Mouse (Mus musculus) G1E-ER4 (cell line): ENCODE results near the gene Hdac10. TPM values are rescaled to one million over a fixed set of nuclear protein-coding genes. Genes with fewer than 3 reads are reported as not detected.

ENCODE experiments used
- GATA1 ChIP-seq: IDR thresholded peaks from one replicate; pipeline ENCODE4 v1.8.0; 2012; ENCODE audit warnings: low read length, inconsistent platforms
- polyA plus RNA-seq: library from polyadenylated mRNA; stranded (reverse); fragments of >175 nt; gene quantifications from 2 replicates; pipeline ENCODE4 v1.2.3, GENCODE M21; 2012

The Hdac10 gene
- polyA plus RNA-seq: 8.5 and 18.1 TPM in 2 replicates

DNA sequence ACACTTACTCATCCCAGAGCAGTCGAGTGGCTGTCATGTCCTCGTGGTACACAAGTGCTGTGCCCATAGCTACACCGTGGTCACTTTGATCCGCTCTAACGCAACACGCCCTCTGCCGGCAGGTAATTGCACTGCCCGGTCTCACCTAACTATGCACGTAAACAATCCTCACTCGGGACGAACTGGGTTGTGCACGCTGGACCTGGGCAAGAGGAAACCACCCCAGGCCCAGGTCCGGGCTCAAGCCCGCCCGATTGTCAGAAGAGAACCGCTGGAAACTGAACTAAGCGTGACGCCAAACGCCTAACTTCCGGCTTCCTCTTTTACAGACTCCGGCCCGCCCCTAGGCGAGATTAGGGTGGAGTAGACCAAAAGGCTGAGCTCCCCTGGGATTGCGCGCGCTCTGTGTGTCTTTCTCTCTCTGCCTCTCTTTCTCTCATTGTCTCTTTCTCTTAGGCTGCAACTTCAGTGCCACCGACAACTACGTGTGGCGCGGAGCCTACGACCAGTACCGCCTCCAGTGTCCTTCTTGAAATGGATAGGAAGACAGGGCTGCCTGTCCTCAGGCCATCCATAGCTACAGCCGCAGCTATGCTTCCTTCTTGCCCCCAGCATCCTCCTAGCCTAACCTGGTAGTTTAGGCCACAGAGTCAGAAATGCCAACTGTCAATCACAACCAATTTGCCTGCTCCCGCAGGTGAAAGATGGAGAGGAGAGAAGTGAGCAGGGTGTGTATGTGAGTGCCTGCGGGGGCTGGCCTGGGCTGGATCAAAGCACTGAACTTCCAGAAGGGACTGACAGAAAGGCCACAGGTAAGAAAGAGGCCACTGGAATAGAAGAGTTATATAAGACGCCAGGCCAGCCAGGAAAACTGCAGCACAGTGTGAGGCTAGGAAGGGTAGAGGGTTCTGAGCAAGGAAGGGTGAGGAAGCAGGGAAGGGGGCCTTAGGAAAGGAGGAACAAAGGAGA is at the start of gene Hdac10:
Gene Hdac10, minus strand, starts transcription at position 319 of the 969 bp plus-strand sequence.
- no peak for TF ChIP-seq GATA1

DNA sequence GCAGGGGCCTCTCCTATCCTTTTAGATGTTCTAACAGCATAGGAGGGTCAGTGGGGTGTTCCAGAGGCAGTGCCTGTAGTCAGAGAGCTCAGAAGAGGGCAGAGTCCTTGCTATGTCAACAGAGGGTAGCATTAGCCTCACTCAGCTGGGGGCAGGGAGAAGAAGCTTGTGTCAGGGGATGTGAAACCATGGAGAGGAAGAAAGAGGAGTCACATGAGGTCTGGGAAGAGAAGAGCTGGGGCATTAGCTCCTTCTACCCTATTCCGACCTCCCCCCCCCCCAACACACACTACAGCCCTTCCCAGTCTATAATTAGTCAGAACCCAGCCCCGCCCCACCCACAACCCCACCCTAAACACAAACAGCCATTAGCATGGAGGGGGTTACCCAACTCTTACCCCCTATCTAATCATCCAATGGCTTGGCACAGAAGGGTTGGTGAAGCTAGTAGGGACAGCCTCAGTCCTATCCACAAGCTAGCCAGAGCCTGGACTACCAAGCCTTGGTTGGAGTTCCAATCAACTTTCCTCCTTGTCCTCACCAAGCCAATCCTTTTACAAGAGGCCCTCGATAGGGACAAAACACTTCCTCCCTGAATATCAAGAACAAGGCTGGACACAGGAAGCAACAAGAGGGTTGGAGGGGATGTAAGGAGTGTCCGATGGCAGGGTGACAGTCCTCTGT is 49.2 kb upstream of the Hdac10 start:
- TF ChIP-seq GATA1: no peak

DNA sequence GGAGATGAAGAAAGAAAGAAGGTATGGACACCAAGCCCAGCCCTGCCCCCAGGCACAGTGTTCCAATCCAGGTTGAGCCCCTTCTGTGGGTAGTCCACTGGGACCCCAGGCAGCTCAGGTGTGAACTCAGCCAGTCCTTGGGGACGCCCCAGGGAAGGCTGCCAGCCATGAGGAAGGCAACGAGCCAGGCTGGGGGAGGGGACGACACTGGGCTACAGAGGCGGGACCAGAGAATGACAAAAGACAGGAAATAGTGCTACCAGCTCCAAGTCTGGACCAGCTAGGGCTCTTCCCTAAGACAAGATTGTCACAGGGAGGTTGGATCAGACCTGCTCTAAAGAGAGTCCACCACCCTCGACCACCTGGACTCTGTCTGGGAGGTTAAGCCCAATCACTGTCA is 48.6 kb upstream of the Hdac10 start:
- TF ChIP-seq GATA1: no peak

DNA sequence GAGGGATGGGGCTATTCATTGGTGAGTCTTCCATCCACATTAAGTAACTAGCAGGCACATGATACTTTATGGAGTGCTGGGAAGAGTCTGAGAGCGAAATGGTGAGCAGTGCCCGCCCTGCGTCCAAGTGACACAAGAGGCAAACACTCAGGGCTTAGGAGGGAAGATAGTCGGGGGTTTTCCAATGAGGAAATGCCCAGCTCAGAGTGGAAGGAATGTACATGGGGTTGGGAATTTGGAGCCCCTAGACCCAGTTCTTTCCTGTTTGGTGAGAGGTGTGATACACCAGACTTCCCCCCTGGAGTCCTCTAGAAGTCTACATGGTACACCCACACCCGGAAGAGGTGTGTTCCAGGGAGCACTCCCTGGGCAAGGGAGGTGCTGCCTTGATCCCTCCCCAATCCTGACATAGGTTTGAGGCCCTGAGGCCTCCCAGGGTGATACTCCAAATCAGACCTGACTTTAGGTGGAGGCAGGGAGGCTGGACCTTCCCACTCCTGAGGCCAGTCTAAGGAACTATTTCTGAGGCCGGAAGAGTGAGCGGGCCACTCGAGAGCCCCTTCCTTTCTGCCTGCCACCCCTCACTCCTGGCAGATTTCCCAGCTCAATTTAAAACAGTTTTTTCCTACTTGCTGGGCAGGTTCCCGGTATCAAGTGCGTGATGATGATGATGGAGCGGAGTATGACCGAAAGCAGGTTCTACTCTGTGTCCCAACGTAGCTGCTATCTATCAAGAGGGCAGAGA is 47.1 kb upstream of the Hdac10 start:
- no peak for TF ChIP-seq GATA1

DNA sequence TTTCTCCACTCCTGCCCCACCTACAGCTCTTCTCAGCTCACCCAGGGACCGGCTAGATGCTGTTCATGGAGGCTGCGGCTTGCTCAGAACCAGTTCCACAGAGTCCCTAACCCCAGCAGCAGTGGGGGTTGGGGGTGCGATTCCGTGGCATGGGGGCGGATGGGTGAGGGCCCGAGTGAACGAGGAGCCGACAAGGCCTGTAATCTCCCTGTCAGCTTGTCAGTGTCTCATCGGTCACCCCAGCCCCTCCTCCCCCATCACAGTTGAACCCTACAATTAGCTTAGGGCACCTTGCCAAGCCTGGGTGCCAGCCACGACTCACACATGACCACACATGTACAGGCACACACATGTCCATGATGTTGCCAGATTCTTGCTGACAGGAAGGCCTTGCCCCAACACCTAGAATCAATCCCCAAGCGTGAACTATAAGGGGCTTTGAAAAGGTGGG is 46.4 kb upstream of the Hdac10 start:
- TF ChIP-seq GATA1: no peak

DNA sequence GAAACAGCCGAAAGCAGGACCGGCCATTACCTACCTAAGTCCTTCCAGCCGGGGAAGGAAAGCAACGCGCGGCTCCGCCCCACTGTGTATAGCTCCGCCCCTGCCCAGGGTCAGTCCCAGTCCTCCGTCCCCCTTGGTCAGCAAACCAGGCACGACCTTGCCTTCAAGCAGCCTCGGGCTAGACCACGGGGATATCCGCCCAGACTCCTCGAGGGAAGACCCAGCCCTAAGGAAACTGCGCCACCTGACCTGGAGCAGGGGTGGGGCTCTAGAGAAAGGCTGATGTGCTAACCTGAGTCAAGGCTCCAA is 45.4 kb upstream of the Hdac10 start:
- TF ChIP-seq GATA1: no peak

DNA sequence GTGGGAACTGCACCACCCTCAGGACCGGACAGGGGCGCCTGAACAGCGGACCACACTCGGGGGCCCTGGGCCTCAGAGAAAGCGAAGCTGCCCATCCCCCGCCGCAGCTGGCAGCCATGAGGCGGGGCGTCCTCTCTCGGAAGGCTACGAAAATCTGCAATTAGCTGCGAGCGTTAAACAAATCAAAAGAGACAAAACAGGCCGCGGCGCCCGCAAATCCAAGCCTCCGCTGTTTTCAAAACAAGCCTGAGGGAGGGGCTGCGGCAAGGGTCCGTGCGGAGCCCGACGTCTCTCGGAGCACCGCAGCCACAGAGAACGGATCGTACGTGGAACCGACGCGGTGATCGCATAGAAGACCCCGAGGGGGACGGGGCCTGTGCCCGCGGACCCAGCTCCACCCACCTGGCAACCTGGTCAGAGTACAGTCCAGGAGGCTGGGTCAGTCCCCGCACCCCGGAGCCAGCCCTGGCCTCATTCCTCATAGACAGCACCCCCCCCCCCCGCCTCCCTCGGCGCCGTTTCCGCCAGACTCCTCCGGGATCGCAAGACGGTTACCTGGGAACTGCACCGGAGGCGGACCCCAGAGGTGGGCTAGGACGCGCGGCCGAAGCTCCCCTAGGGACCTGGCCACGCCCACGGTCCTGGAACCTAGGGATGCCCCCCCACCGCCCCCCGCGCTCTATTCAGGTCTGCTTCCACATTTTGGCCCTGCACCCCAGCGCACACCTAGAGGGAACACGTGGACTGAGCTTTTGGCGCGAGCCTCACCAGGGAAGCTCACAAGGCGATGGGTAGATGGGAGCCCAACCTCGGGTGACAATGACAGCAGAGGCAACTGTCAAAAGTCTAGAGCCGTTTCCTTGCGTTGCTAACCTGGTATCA is 44.8 kb upstream of the Hdac10 start:
- no peak for TF ChIP-seq GATA1

DNA sequence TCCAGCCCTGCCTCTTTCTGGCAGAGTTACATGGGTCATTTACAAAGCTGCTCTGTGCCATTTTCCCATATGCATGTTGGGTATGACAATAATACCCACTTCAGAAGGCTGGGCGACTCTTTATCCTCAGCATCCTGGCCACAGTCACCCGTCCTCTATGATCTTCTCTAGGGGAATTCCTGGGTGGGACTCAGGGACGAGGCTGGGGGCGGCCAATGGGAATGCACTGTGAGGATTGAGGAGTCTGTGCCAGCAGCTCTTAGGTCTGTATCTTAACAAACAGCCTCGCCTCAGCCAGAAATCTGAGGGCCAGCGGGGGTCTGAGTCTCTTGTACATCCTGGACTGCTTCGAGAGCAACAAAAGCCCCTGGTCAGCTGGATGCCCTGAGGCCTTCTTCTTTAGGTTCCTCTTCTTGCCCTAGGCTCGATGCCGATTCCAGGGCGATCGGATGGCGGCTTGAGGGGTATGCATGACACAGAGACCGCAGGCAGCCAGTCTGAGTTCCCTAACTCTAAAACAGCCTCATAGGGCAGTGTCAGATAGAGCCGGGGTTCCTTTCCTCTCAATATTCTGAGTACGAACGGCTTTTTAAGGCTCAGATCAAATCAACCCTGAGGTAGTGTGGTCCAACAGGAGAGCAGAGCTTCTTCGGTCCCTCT is 43.9 kb upstream of the Hdac10 start:
- TF ChIP-seq GATA1: no peak

DNA sequence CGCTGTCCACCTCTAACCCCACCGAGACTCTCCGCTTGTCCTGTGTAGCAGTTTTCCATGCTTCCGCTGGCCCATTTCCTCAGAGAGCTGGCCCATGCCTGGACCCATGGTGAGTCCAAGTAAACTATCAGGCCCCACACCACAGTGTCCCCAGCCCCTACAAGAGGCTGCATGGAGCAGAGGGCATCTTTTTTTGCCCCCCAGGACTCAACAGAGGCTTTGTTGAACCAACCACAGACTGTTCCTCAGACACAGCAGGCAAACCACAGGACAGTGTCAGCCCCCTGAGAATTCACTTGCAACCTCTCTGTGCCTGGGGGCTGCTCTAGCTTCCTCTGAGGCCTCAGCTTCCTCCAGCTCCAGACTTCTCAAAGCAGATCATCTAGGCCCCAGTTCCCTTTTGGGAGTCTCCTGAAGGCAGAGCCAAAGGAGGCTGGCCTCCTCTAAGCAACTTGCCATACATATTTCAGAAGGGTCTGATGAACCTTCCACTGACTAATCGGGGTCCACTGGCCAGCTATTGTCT is 43.1 kb upstream of the Hdac10 start:
- TF ChIP-seq GATA1: no peak

DNA sequence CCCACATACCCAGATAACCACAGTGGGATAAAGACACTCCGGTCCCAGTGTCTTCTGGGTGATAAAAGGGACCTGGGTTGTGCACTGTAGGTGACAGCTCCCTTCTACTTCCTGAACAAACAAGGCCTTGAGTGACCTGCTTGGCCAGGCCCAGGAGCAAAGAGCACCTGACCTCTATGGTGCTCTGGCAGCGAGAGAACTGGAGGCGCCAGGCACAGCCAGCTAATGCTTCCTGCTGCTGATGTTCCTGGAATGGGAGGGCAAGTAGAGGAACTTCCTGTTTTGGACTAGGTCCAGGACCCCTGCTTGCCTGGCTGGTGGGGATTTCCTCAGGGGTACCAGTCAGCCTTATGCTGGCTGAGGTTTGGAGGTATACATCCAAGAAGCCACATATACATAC is 41.6 kb upstream of the Hdac10 start:
- TF ChIP-seq GATA1: no peak

DNA sequence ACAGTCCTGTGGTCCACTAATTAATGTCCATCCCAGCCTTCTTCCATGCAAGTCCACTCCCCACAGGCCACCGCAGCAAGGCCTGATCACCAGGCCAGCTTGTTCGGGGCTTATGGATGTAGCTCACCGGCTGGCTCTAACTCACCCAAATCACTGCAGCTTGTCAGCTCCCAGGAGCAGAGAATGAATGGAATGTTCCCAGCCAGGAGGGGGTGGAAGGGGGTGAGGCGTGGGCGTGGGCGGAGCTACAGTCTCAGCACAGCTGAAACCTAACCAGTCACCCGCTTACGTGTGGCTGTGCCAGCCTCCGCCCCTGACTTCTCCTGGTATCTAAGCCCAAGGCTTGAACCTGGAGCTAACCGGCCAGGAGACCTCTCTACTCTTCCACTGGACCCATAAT is 40.9 kb upstream of the Hdac10 start:
- TF ChIP-seq GATA1: no peak

DNA sequence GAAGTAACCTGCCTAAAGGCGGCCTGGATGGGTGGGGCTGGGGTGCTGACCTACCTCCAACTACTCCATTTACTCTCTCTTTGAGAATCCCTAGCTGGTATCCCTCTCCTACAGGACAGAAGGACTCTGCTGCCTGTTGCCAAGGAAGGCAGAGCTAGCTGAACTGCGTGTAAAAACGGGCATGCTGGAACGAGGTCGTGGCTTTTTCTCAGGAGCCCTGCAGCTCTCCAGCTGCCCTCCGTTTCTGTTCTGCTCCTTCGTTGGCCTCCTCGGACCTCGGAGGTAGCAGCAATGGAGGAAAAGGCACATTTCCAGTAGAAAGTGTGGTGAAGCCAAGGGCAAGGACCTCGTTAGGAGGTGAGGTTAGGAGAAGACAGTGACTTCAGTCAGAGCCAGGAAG is 40.4 kb upstream of the Hdac10 start:
- no peak for TF ChIP-seq GATA1

DNA sequence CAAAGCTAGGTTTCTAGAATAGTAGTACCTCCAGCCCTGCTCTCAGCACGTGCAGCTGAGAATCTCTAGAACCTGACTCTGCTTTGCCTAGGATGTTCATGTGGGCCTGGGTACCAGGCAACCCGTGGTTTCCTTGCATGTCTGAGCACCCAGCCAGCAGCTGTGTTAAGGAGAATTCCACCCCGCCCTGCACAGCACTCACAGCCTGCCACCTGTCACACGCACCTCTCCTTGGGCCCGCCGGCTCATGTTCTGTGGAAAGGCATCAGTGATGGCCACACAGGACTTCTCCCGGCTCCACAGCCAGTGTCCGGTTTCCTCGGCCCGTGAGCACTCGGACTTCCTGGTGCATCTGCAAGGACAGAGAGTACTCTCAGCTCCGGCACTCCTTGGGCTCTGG is 37.0 kb upstream of the Hdac10 start:
- no peak for TF ChIP-seq GATA1

DNA sequence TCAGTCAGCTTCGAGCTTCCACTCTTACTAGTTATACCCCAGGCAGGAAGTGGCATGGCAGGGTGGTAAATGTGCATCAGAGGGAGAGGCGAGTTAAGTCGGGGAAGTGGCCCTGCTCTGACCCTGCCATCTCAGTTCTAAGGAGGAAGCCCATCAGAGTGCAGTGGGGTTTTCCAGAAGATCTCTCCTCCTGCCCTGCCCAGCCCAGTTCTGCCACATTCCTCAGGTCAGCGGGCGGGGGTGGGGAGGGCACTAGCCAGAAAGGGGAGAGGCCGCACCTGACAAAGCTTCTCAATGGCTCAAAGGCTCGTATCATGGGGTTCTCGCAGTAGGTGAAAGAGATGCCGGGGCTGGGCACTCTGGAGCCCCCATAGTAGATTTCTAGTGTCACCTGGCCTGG is 32.9 kb upstream of the Hdac10 start:
- no peak for TF ChIP-seq GATA1
